Mouse (Mus musculus): ENCODE data around the gene Rims1.

The Rims1 gene

DNA sequence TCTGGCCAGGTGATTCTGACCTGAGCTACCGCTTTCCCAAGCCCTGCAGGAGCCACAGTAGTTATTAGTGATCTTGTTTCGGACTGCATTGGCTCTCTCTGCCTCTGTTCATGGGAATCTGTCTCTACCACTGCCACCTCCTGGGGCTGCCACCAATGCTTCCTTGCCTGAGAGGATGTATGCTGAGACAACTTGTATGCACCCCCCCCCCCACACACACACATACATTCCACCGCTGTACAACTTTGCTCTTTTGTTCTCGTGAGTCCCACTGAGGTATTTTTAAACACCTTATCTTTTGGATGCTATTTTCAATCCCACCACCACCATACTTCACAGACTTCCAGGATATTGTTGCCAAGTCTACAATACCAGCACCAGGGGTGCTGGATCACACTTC is 122.3 kb downstream of the Rims1 start:
- DNase-seq: no peak

DNA sequence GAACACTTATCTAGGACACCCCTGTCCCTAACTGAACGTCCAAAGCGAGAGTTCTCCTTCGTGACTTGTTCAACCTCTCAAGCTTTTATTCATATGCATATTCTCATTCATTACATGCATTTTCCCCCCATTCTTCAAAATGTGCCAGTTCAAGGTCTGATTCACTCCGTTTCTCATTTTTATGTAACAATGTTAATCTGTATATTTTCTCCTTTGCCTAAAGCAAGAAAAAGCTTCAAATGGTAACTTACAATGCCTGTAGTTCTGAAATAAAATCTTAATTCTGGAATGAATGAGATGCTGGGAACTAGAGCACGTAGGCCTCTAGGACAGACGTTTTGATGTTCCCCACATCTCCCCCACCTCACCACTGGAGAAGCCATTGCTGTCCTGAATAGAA is 141.6 kb downstream of the Rims1 start:
- DNase-seq: no peak

DNA sequence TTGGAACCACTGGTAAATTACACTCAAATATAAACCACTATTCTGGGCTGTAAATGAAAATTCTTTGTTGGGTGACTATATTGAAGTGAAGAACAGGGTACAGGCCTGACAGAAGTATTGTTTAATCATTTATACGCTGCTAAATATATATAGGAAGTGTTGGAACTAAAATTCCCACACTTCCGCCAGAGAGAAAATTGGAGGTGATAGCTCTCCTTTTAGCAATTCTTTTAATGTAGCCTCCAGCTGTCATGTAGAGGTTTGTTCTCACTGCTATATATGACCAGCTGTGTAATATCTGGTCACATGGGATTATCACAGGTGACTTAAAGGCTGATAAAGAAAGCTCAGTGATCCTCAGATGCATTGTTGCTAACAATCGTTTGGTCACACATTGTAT is 144.0 kb downstream of the Rims1 start:
- DNase-seq: no peak

DNA sequence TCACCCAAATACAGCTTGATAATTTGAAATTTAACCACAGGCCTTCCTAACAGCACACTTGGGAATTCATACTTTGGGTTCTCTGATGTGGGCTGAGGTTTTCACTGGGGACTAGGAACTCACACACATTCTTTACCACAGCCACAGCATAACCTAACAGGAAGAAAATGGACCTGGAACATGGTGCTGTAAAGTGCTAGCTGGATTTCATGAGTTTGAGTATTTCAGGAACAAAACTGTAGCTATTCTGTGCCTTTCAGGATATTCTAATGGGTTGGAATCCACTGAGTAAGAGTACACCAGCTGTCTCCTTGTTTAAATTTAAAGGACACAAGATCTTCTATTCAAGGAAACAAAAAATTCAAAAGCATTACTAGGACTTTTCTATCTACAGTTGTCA is 149.8 kb downstream of the Rims1 start:
- DNase-seq: no peak

DNA sequence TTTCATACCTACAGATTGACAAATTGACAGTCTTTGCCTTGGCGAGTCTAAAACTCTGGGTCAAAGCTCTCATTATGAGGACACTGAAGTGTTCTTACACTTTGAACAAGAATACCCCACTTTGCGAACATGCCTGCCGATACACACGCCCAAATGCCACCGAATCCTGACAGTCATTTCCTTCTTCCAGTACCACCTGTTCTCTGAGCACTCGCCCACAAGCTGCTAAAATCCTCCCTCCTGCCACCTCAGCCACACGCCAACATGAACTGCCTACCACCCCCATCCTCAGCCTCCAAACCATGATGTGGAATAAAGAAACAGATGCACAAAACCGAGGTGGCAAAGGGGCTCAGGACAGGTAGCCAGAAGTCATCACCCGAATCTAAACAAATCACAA is 150.9 kb downstream of the Rims1 start:
- DNase-seq: no peak

DNA sequence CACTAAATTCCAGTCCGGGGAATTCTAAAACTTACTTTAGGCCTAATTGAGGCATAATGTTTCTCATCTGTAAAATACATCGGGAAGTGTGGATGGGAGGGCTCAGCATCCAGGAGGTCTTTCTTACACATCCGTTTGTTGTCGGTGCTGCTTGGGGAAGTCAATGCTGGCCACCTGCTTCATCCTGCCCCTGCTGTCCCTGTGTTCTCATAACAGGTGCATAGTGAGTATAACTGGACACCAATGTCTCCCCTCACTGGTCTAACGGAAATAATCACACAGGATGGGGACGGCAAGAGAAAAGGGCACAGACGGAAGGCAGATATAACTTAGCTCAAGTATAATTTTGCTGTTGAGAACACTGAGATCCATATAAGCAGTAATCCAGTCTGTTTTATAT is 155.2 kb downstream of the Rims1 start:
- no peak for DNase-seq

DNA sequence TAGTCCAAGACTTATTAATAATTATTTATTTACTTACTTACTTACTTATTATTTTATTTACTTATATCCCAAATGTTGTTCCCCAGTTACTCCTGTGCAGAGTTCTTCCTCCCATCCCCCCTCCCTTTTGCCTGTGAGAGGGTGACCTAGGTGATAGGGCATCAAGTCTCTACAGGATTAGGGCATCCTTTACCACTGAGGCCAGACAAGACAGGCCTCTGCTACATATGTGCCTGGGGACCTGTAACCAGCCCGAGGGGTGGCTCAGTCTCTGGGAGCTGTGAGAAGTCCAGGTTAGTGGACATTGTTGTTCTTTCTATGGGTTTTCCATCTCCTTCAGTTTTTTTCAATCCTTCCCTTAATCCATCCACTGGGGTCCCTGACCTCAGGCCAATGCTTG is 156.4 kb downstream of the Rims1 start:
- no peak for DNase-seq

DNA sequence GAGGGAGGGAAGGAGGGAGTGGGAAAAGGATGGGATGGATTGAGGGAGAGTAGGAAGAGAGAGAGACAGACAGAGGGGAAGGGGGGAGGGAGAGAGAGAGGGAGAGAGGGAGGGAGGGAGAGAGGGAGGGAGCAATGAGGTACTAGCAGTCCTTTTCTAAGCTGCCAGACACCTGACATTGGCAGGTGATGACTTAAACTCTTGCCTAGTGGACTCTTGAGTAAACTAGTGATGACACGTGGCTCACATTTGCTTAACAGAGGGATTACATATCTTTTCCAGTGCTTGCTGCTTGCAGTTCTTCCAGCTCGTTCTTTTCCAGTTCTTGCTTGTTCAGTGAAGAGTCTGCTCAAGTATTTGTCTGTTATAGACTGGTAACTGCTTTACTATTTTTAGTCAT is 160.5 kb downstream of the Rims1 start:
- no peak for DNase-seq

DNA sequence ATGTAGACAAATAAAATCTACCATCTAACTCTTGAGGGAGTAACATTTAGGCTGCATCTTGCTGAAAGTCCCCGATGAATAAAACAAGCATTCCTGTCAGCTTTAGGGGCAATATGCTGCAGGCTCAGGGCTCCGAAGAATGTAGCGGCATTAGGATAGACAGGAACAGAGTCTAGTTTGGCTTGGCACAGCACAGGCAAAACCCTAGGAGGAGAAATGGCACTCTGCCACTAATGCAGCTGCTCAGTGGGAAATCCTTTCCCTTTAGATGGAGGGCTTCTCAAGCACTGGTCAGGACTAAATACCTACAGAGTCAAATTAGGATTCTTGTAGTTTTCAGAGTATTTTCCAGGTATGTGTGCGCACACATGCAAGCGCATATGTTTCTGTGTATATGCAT is 165.2 kb downstream of the Rims1 start:
- no peak for DNase-seq

DNA sequence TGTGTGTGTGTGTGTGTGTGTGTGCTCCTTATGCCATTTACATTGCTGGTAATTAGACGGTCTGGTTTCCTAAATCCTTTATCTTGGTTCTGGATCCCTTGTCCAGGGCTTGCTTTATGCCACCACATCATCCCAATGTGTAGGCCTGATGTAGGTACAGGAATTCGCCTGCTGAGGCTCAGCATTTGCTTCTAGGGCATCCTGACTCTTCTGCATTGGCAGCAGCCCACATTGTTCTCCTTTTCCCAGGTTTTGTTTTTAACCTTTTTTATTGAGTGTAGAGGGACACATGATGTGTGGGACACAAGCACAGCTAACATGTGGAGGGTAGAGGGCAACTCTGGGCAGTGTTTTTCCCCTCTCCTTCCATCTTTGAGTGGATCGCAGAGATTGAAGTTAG is 166.1 kb downstream of the Rims1 start:
- no peak for DNase-seq

DNA sequence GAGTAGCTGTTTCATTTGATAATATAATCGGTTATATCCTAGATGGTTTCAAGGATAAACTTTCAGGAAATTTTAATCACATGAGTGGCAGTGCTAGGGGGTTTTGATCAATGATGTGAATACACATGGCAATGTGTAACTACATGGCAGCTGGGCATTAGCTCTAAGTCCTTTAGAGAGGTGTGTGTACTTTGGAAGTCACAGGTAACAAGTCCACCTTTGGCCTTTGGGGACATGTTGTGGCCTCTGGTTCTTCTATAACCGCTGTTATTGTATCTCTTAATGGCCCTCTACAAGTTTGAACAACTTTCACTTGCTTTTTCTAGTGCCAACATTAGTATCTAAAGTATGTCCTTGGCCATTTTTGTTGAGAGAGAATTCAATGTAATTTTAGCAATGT is 171.9 kb downstream of the Rims1 start:
- DNase-seq: no peak

DNA sequence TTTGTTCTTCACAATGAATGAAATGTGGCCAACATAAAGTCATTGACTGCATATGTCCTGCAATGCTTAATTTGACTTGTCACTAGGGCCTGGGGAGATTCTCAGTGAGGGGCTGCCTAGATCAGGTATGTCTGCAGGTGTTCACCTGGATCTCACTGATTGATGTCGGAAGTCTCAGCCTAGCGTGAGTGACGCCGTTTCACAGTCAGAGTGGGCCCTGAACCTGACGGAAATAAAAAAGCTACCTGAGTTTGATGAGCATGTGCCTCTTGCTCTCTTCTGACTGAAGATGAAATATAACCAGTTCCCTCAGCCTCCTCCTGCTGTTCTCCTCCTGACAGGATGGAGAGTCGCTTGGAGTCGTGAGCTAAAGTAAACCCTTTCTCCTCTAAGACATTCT is 173.2 kb downstream of the Rims1 start:
- no peak for DNase-seq

DNA sequence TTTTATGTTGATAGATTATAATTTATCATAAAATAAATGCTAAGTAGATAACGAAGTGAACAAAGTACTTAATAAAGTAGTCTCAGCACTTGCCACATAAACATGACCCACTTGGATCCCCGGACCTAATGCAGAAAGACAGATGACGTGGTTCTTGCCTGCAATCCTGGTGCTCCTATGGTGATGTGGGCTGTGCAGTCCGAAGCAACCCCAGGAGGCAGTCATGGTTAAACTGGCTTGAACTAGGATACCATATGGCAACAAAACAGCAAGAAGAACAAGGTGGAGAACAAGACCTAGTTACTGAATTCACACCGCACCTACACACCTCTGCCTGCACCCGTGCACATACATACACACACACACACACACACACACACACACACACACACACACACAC is 173.8 kb downstream of the Rims1 start:
- DNase-seq: no peak

DNA sequence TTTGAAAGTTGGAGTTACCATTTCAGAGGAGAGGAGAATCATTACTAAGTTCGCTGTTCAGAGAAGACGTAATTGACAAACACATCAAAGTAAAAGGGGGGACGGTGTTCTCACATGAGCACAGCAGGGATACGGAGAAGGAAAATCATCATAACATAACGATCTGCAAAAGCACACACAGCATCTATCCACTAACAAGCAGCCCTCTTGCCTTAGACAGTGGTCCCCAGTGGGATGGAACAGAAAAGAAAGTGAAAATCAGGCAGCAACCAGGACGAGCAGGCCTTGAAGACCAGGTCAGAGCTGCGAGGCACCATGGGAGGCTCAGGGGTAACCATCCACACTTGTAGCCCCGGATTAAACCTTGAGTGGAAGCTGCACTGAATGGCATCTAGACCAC is 176.8 kb downstream of the Rims1 start:
- DNase-seq: no peak

DNA sequence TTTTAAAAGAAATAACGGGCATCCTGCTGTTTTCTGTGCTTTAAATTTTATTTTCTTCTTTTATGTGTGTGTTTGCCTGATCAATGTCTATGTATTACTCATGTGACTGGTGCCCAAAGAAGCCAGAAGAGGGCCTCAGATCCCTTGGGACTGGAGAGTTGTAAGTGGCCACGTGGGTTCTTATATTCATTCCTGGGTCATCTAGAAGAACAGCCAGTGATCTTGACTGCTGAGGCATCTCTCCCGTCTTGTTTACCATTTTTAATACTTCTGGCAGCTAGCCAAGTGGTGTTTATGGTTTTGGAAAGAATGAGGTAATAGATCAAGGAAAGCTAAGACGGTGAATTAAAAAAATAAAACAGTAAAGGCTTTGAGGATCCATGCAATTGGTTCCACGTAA is 178.8 kb downstream of the Rims1 start:
- DNase-seq: no peak

DNA sequence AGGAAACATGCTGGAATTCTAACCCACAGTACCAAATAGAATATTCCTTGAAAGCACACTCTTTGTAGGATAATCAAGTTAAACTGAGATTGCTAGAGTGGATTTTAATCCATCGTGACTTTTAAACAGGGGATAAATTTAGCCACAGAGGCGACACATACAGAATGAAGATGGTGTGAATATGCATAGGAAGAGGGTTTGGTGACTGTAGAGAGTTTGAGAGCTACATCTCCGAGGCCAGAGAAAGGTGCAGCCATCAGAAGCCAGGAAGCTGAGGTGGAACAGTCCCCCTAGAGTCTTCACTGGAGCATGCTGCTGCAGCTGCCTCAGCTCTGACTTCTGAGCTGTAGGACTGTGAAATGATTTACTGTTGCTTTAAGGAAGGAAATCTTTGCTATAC is 179.5 kb downstream of the Rims1 start:
- DNase-seq: no peak

DNA sequence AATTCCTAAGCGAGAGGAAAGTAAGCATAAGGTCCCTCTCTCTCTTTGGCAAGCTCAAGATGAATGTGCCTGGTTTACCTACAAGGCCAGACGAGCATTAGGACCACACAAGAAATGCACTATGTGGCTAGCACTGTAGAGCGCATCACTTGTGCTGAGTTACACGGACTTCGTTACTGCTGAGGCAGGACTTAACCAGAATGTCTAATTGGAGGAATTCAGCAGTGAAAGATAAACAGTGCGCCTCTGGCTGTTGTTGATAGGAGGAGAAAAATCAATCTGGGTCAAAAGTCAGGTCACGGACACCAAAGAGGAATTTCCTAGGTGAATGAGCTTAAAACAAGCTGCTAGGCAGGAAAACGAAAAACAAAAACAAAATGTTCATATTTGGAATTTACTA is 185.0 kb downstream of the Rims1 start:
- DNase-seq: no peak

DNA sequence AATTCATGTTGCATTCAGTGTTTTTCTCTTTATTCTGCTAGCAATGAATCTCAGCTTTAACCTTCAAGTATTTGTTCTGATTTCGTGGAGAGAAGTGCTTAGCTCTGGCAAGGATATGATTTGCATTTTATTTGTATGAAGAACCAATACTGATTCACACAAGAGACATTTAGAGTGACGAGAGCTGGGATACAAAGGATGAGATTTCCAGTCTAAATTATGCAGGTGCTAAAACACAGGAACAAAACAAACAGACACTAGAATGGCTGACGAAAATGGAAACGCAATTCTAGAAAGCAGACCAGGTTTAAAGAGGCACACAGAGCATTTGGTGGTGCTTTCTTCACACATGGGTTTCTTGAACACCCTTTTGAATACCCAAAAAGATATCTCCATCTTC is 190.2 kb downstream of the Rims1 start:
- DNase-seq: no peak

DNA sequence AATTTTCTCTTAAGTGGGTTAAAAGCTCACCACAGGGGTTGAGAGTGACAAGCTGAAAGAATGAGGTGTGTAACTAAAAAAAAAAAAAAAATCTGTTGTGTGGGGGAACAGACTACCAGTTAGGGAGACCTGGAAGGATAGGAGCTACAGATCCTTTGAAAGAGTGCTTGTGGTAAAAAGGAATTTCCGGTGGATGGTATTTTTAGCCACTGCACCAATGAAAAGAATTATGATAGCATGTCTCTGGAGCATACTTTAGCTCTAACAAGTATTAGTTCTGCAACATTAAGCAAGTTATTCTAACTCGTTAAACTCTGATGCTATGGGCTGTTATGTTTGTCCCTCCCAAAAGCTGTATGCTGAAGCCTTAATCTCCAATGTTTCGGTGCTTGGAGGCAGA is 192.2 kb downstream of the Rims1 start:
- DNase-seq: no peak

DNA sequence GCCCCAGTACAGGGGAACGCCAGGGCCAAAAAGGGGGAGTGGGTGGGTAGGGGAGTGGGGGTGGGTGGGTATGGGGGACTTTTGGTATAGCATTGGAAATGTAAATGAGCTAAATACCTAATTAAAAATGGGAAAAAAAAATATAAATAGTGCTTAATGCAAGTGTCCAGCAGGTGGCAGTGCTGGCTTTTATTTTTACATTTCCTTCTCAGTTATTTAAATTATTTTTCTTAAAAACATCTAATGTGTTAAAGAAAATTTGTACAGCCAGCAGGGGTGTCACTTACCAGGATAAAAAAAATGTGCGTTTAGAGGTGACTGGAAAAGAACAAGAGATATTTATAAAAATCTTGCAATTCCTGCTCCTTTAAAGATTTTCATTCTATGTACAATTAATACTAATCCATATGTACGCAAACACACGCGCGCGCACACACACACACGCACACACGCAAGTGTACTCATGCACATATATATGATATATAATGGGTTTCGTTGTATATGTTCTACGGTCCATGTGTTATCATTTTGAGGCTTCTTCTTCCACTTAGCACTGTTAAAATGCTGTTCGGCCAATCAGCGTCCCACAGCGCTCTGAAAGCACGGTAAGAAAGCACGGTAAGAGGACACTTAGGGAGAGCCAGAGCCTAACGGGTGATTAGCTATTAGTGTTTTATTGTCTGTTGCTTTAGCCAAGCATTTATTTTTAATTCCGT is 201.3 kb downstream of the Rims1 start:
- no peak for DNase-seq

DNA sequence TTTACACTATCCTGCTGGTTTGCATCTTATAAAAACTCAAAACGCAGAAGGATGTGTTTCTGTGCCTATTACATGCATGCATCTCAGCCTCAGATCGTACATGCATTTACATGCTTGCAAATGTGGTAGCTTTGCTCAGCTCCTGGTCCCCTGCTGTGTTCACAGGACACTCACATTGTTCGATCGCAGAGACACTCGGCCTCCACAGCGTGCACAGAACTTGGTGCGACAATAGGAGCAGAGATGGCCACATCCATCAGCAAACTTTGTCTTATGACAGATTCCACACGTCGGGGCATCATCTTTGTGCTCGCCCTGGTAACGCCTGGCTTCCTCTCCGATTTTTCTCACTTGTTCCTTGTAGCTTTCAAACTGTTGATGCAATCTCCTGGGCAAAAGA is 209.6 kb downstream of the Rims1 start:
- no peak for DNase-seq

DNA sequence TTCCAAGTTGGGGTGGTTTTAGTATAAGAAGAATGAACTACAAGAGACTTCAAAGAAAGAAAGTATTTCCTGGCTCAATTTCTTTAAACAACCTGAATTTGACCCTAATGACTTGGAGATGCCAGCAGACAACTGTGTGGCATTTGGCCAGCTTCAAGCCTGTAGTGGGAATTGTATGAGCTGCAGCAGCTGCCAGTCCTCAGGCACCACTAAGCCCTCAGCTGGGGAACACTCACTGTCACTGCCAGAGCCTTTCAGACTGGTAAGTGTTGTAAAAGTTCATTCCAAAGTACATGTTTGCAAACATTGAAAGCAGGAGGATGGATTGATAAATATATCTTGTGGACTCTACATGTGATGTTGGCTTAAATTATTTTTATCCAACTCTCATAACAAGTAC is 211.0 kb downstream of the Rims1 start:
- no peak for DNase-seq

DNA sequence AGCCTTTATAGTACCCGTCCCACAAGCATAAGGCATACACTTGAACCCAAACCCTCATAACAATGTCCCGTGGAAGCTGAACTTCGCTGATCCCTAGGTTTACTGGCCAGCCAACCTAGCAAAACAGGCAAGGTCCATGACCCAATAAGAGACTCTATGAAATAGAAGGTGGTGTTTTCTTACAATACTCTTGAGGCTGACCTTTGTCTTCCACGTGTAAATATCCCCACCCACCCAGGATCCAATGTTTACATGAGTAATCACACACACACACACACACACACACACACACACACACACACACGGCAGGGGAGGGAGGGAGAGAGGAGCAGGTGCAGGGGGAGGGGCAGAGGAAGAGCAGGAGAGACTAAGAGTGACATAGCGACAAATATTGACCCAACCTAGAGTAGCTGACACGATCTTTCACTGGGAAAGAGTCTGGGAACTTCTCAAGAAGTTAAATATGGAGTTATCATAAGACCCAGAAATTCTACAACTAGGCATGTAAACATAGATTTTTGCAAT is 217.9 kb downstream of the Rims1 start:
- no peak for DNase-seq

DNA sequence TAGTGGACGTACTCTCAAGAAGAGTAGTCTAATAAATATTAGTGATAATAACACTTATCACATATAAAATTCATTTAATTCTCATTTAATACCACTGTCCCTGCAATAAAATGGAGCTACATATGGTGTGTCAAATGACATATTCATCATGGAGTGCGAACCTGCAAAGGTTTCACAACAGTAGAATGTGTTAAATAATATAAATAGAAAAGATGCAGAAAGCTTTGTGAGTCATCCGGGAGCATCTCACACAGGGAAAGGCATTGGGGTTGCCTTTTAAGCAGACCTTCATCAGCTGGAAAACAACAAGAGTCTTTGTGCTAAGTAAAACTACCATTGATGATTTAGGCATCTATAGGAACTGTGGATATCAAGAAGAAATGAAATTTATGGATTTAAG is 220.2 kb downstream of the Rims1 start:
- DNase-seq: no peak

DNA sequence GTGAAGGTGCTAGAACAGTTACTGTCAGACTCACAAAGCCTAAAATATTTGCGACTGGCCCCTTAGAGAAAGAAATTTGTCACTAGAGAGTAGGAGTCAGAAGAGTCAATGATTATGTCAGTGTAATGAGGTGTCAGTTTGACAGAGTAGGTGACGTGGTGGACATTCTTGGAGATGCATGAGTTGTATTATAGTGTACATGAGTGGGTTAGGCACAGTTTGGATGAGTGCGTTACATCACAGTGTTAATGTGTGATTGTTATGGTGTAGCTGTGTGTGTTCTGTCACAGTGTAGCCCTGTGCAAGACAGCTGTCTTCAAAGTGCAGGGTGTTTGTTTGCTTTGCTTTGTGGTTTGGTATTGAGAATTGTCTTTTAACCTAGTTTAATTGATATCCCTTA is 226.3 kb downstream of the Rims1 start:
- no peak for DNase-seq

DNA sequence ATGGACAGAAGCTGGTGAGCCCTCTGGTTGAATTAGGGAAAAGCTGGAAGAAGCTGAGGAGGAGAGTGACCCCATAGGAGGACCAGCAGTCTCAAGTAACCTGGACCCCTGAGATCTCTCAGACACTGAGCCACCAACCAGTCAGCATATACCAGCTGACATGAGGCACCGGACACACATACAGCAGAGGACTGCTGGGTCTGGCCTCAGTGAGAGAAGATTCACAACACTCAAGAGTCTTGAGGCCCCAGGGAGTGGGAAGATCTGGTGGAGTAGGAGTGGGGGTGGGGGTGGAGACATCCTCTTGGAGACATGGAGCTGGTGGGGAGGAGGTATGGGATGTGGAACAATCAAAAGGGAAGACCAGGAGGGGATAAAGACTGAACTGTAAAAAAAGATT is 233.1 kb downstream of the Rims1 start:
- DNase-seq: no peak
